Mouse (Mus musculus) cerebellum, adult 18-20 months (tissue): Measurements from ENCODE around the gene Safb.
"Not testable (repeated sequence)": the region's sequence is repeated elsewhere in the genome, so short reads cannot be mapped to it uniquely, and the experiment has no call there.

Experiments used
- DNase-seq, 2 experiments: peaks; one replicate each; pipeline ENCODE4 v3.0.0; 2021

Gene Safb

GRCm38 (mm10) chr17:56611861-56612564 is 27.4 kb downstream of the Safb start:
- DNase-seq, result no peak

- DNase-seq, result not testable (repeated sequence)
Observed at GRCm38 (mm10) chr17:56612565-56612939, 27.9 kb downstream of the Safb start.

GRCm38 (mm10) chr17:56613236-56613844 is 28.7 kb downstream of the Safb start, which contains the start of gene Rpl36:
TSS of gene Rpl36 (plus strand) at chr17:56613416.
- peak; percentile 95 to 98 for DNase-seq

GRCm38 (mm10) chr17:56613893-56614292 is 29.3 kb downstream of the Safb start:
- DNase-seq, result peak in 1 of 2 experiments; percentile 28

GRCm38 (mm10) chr17:56614391-56615135 is 29.9 kb downstream of the Safb start:
- peak in 1 of 2 experiments; percentile 44 for DNase-seq

- no peak for DNase-seq
Observed at GRCm38 (mm10) chr17:56615136-56615784, 30.6 kb downstream of the Safb start.

GRCm38 (mm10) chr17:56615792-56616191 is 31.2 kb downstream of the Safb start:
- DNase-seq, result no peak

GRCm38 (mm10) chr17:56616725-56617124 is 32.1 kb downstream of the Safb start:
- no peak for DNase-seq

GRCm38 (mm10) chr17:56617628-56618027 is 33.0 kb downstream of the Safb start:
- DNase-seq, result no peak

GRCm38 (mm10) chr17:56625495-56625894 is 40.9 kb downstream of the Safb start:
- DNase-seq, result no peak

- DNase-seq, result no peak
Observed at GRCm38 (mm10) chr17:56626260-56626659, 41.6 kb downstream of the Safb start.

GRCm38 (mm10) chr17:56626754-56627470 is 42.3 kb downstream of the Safb start, which contains the start of gene Lonp1:
TSS of gene Lonp1 (minus strand) at chr17:56626887.
- peak; percentile 98 to 99 for DNase-seq

GRCm38 (mm10) chr17:56627530-56628277 is 43.1 kb downstream of the Safb start, which contains the start of gene Catsperd:
TSS of gene Catsperd (plus strand) at chr17:56628143.
- DNase-seq, result peak in 1 of 2 experiments; percentile 60

GRCm38 (mm10) chr17:56629800-56630781 is 45.5 kb downstream of the Safb start:
- not testable (repeated sequence) for DNase-seq

GRCm38 (mm10) chr17:56631807-56632206 is 47.2 kb downstream of the Safb start:
- no peak for DNase-seq

GRCm38 (mm10) chr17:56634023-56634422 is 49.4 kb downstream of the Safb start:
- no peak for DNase-seq

- DNase-seq, result no peak
Observed at GRCm38 (mm10) chr17:56643237-56643636, 58.6 kb downstream of the Safb start.

GRCm38 (mm10) chr17:56647546-56647945 is 62.9 kb downstream of the Safb start:
- no peak for DNase-seq

- no peak for DNase-seq
Observed at GRCm38 (mm10) chr17:56651801-56652200, 67.2 kb downstream of the Safb start.

- DNase-seq, result no peak
Observed at GRCm38 (mm10) chr17:56654771-56655170, 70.1 kb downstream of the Safb start.
